Mouse (Mus musculus): ENCODE measurements at regions not wholly inside any gene's neighbourhood (a gene's known extent, or its start where the extent isn't known, plus 50 kb on each side); places are given as distances from the start of the nearest gene placed in this dataset.
"Not testable (repeated sequence)": the region's sequence is repeated elsewhere in the genome, so short reads cannot be mapped to it uniquely, and the experiment has no call there.

- peak in 1 of 2 experiments; percentile 23 for DNase-seq
Observed at GRCm38 (mm10) chr1:128535537-128536150, 56.4 kb downstream of the Cxcr4 start.

- DNase-seq: peak in 1 of 2 experiments; percentile 51
Observed at GRCm38 (mm10) chr1:128532632-128533031, 59.5 kb downstream of the Cxcr4 start.

GRCm38 (mm10) chr1:128529808-128530545 is 62.1 kb downstream of the Cxcr4 start:
- DNase-seq: no peak

GRCm38 (mm10) chr1:128519234-128519633 is 72.9 kb downstream of the Cxcr4 start:
- DNase-seq: no peak

- DNase-seq: no peak
Observed at GRCm38 (mm10) chr1:128518514-128518913, 73.6 kb downstream of the Cxcr4 start.

- no peak for DNase-seq
Observed at GRCm38 (mm10) chr1:128517351-128517750, 74.7 kb downstream of the Cxcr4 start.

GRCm38 (mm10) chr1:128514327-128514726 is 77.8 kb downstream of the Cxcr4 start:
- no peak for DNase-seq

- DNase-seq: no peak
Observed at GRCm38 (mm10) chr1:128513911-128514310, 78.2 kb downstream of the Cxcr4 start.

- DNase-seq: no peak
Observed at GRCm38 (mm10) chr1:128513153-128513552, 78.9 kb downstream of the Cxcr4 start.

- DNase-seq: no peak
Observed at GRCm38 (mm10) chr1:128508816-128509461, 83.2 kb downstream of the Cxcr4 start.

GRCm38 (mm10) chr1:128506551-128507313 is 85.4 kb downstream of the Cxcr4 start:
- no peak for DNase-seq

- no peak for DNase-seq
Observed at GRCm38 (mm10) chr1:128504371-128504770, 87.2 kb upstream of the Dars start.

GRCm38 (mm10) chr1:128498042-128498772 is 81.0 kb upstream of the Dars start:
- DNase-seq: peak; percentile 11 to 29

GRCm38 (mm10) chr1:128492251-128492650 is 75.1 kb upstream of the Dars start:
- no peak for DNase-seq

GRCm38 (mm10) chr1:128487181-128487580 is 70.0 kb upstream of the Dars start:
- not testable (repeated sequence) for DNase-seq

- no peak for DNase-seq
Observed at GRCm38 (mm10) chr1:128478376-128478775, 61.2 kb upstream of the Dars start.

- DNase-seq: no peak
Observed at GRCm38 (mm10) chr1:128477653-128478052, 60.5 kb upstream of the Dars start.

- DNase-seq: no peak
Observed at GRCm38 (mm10) chr1:128472713-128473230, 55.6 kb upstream of the Dars start.

GRCm38 (mm10) chr1:128472022-128472712 is 55.0 kb upstream of the Dars start:
- peak; percentile 67 to 77 for DNase-seq

- DNase-seq: no peak
Observed at GRCm38 (mm10) chr1:128470786-128471185, 53.6 kb upstream of the Dars start.

GRCm38 (mm10) chr1:128469054-128469453 is 51.9 kb upstream of the Dars start:
- DNase-seq: no peak

Measured in lung, postnatal 4 days (tissue).